16 mouse cellular contexts compared by ENCODE assay signal in genomic region chr12:71572833-71573446, GRCm38 (mm10).
DNase-seq lines count a peak whose midpoint lies in the region; ATAC-seq and TF ChIP-seq lines count a peak whose summit lies in the region.
"Had no signal": no experiment of that assay in that cellular context is flagged by ENCODE, and none has a peak within 500 bp of the region (broad histone marks: within the 10 kb centered on the region; RNA-seq: fewer than 3 reads in every experiment).

No protein-coding gene starts in this region.

- no peaks in the 10 kb centered on the region for H3K79me2 ChIP-seq in C2C12 (ENCODE audit: control insufficient read depth, insufficient read depth)

- ATAC-seq in forebrain, embryonic 11.5 days (replicated peaks; ENCODE audit: low FRiP score): no peak
- ATAC-seq in forebrain, postnatal 0 days: no peak
- peak; percentile 67 for ATAC-seq in midbrain, embryonic 13.5 days
- ATAC-seq in inflammation-experienced regulatory T-cells, adult 6 months: no peak

- H3K79me3 ChIP-seq in C2C12 (ENCODE audit: low read depth): no peaks in the 10 kb centered on the region

- H3K4me1 ChIP-seq in forebrain, embryonic 10.5 days: peaks cover 56% of the 10 kb centered on the region
- H3K4me1 ChIP-seq in forebrain, embryonic 11.5 days (replicated peaks; ENCODE audit: control insufficient read depth, insufficient read depth, low read length): peaks cover 6% of the 10 kb centered on the region; the same call in 1 of the 2 replicates
- no peaks in the 10 kb centered on the region for H3K4me1 ChIP-seq in forebrain, postnatal 0 days (ENCODE audit: insufficient read depth)
- H3K4me1 ChIP-seq in midbrain, embryonic 13.5 days (replicated peaks): peaks cover 47% of the 10 kb centered on the region

- no peak overlapping the region; the same call in 1 of the 2 replicates for H3K4me2 ChIP-seq in forebrain, embryonic 11.5 days (ENCODE audit: low read depth, low read length, severe bottlenecking)
- H3K4me2 ChIP-seq in forebrain, postnatal 0 days (ENCODE audit: low read depth): no peak overlapping the region
- H3K4me2 ChIP-seq in midbrain, embryonic 13.5 days (replicated peaks): peak overlapping the region; percentile 29
- H3K4me2 ChIP-seq: heart, embryonic 13.5 days; kidney, embryonic 15.5 days; limb, embryonic 12.5 days had no signal

- H3K4me3 ChIP-seq in forebrain, embryonic 10.5 days: peak overlapping the region; percentile 9; the same call in 1 of the 2 replicates
- H3K4me3 ChIP-seq in forebrain, embryonic 11.5 days (ENCODE audit: low read depth, low read length): no peak overlapping the region
- no peak overlapping the region for H3K4me3 ChIP-seq in C2C12 (ENCODE audit: insufficient read depth, poor library complexity, severe bottlenecking)
- H3K4me3 ChIP-seq in forebrain, postnatal 0 days (ENCODE audit: low read depth, low read length): no peak overlapping the region
- H3K4me3 ChIP-seq in midbrain, embryonic 13.5 days (replicated peaks): no peak overlapping the region
- H3K4me3 ChIP-seq: heart, embryonic 13.5 days; kidney, embryonic 15.5 days; layer of hippocampus, adult 2 months; limb, embryonic 12.5 days had no signal

- H3K27ac ChIP-seq in forebrain, embryonic 10.5 days: peak overlapping the region; percentile 71
- no peak overlapping the region for H3K27ac ChIP-seq in forebrain, embryonic 11.5 days (ENCODE audit: low read depth, low read length)
- 0 out of 2 replicates have a peak overlapping the region, but pooled peaks have one; percentile 22 for H3K27ac ChIP-seq in forebrain, postnatal 0 days (ENCODE audit: low read depth, low read length)
- peak overlapping the region; percentile 79 for H3K27ac ChIP-seq in midbrain, embryonic 13.5 days
- H3K27ac ChIP-seq: heart, embryonic 13.5 days; kidney, embryonic 15.5 days; layer of hippocampus, adult 2 months; limb, embryonic 12.5 days had no signal

- WGBS in forebrain, embryonic 10.5 days: 47% methylated on average over 14 of the region's 14 CpGs
- 28% methylated on average over 14 of the region's 14 CpGs for WGBS in forebrain, embryonic 11.5 days
- 21% methylated on average over 14 of the region's 14 CpGs for WGBS in forebrain, postnatal 0 days
- WGBS in midbrain, embryonic 13.5 days: 15% methylated on average over 14 of the region's 14 CpGs

- H3K36me3 ChIP-seq in forebrain, embryonic 10.5 days (replicated peaks): no peaks in the 10 kb centered on the region
- H3K36me3 ChIP-seq in forebrain, embryonic 11.5 days (ENCODE audit: control insufficient read depth, insufficient read depth, low read length): no peaks in the 10 kb centered on the region
- no peaks in the 10 kb centered on the region for H3K36me3 ChIP-seq in C2C12 (ENCODE audit: control insufficient read depth, insufficient read depth)
- no peaks in the 10 kb centered on the region for H3K36me3 ChIP-seq in forebrain, postnatal 0 days (ENCODE audit: insufficient read depth)
- H3K36me3 ChIP-seq in midbrain, embryonic 13.5 days: no peaks in the 10 kb centered on the region
- H3K36me3 ChIP-seq: heart, embryonic 13.5 days; kidney, embryonic 15.5 days; limb, embryonic 12.5 days had no signal

- no peak overlapping the region for H3ac ChIP-seq in C2C12 (ENCODE audit: control insufficient read depth, insufficient read length, low read depth)

- no peak for DNase-seq in forebrain, embryonic 10.5 days (ENCODE audit: extremely low spot score, low spot score)
- no peak for DNase-seq in forebrain, embryonic 11.5 days (ENCODE audit: low spot score)
- no peak for DNase-seq in forebrain, postnatal 0 days
- DNase-seq in cerebellum, postnatal 4 days (ENCODE audit: low spot score in 2 of 2): no peak
- DNase-seq in kidney, adult 18-20 months: no peak
- DNase-seq: adrenal gland, postnatal 25 days; cerebellum, postnatal 10 days; lung, postnatal 36 days; right cerebral cortex, postnatal 14 days had no signal

- H3K27me3 ChIP-seq in forebrain, embryonic 10.5 days (ENCODE audit: poor library complexity, severe bottlenecking): peaks cover 22% of the 10 kb centered on the region
- H3K27me3 ChIP-seq in forebrain, embryonic 11.5 days (ENCODE audit: control insufficient read depth, insufficient read depth, low read length): no peaks in the 10 kb centered on the region
- no peaks in the 10 kb centered on the region for H3K27me3 ChIP-seq in C2C12 (ENCODE audit: control insufficient read depth, insufficient read depth, insufficient read length)
- H3K27me3 ChIP-seq in forebrain, postnatal 0 days (ENCODE audit: insufficient read depth, low read length): no peaks in the 10 kb centered on the region
- H3K27me3 ChIP-seq in midbrain, embryonic 13.5 days: no peaks in the 10 kb centered on the region
- H3K27me3 ChIP-seq: heart, embryonic 13.5 days; kidney, embryonic 15.5 days; limb, embryonic 12.5 days had no signal

- H3K9ac ChIP-seq in forebrain, embryonic 11.5 days (ENCODE audit: low read length): no peak overlapping the region
- no peak overlapping the region for H3K9ac ChIP-seq in forebrain, postnatal 0 days
- no peak overlapping the region for H3K9ac ChIP-seq in midbrain, embryonic 13.5 days (replicated peaks)
- H3K9ac ChIP-seq: heart, embryonic 13.5 days; kidney, embryonic 15.5 days; limb, embryonic 12.5 days had no signal

- no peaks in the 10 kb centered on the region for H3K9me3 ChIP-seq in forebrain, embryonic 10.5 days
- no peaks in the 10 kb centered on the region for H3K9me3 ChIP-seq in forebrain, embryonic 11.5 days (ENCODE audit: control insufficient read depth, low read length)
- no peaks in the 10 kb centered on the region for H3K9me3 ChIP-seq in forebrain, postnatal 0 days (ENCODE audit: low read length)
- no peaks in the 10 kb centered on the region for H3K9me3 ChIP-seq in midbrain, embryonic 13.5 days
- H3K9me3 ChIP-seq: heart, embryonic 13.5 days; kidney, embryonic 15.5 days; limb, embryonic 12.5 days had no signal

- TF ChIP-seq CTCF in C2C12 (IDR thresholded peaks at IDR 0.05; ENCODE audit: control insufficient read depth, insufficient read depth, insufficient read length): no peak
- TF ChIP-seq CTCF in forebrain, postnatal 0 days (IDR thresholded peaks at IDR 0.05; ENCODE audit: low read depth): no peak

TF ChIP-seq in C2C12, 6 proteins besides CTCF, POLR2A, EP300 and RAD21:
- TF ChIP-seq USF1 (IDR thresholded peaks at IDR 0.05; ENCODE audit: low read depth): no peak
- TF ChIP-seq MAX (IDR thresholded peaks at IDR 0.05): no peak
- peak; percentile 46 for TF ChIP-seq CEBPB (IDR thresholded peaks at IDR 0.05; ENCODE audit: low read depth)
- no peak for TF ChIP-seq MYOD1 (IDR thresholded peaks at IDR 0.05; ENCODE audit: control insufficient read depth, insufficient read length, low read depth)
- TF ChIP-seq FOSL1 (IDR thresholded peaks at IDR 0.05; ENCODE audit: insufficient read depth, low read length, poor library complexity, severe bottlenecking): no peak
